In the genomic region with DNA sequence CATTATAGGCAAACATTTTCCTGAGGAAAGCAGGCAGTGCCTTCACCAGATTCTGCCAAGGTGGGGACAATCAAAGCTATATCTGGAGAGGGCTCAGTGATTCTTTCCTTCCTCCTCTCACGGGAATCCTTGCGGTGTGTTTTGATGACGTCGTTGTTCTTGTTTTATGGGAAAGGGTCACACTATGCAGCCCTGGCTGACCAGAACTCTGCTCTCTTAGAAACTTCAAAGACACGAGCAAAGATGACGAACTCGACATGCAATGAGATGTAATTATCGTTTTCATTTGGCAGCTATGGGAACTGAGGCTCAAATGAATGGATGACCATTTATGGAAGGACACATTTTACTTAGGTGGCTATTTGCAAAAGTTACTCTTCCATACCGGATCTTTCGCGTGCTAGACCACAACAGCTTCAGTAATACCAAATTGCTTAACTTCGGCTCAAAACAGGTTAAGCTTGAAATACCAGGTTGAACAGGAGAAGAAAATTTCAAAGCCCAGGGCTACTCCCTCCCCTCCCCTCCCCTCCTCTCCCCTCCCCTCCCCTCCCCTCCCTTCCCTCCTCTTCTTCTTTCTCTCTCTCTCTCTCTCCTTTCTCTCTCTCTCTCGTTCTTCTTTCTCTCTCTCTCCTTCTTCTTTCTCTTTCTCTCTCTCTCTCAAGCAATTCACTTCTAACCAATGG, we compare ENCODE assay signal across 10 mouse cellular contexts. TPM values are rescaled to one million over a fixed set of nuclear protein-coding genes. Genes with fewer than 3 reads are reported as not detected.
A peak's percentile ranks its signal among the peaks of the same experiment; 100 is the strongest.
DNase-seq lines count a peak whose midpoint lies in the region; ATAC-seq and TF ChIP-seq lines count a peak whose summit lies in the region.
"Had no signal": no experiment of that assay in that cellular context is flagged by ENCODE, and none has a peak within 500 bp of the region (broad histone marks: within the 10 kb centered on the region; RNA-seq: fewer than 3 reads in every experiment).

No protein-coding gene starts in this region.

- intact Hi-C loops in left cerebral cortex, adult 2 months (cut with DNase I), result no loop called here

- no peaks in the 10 kb centered on the region for H3K27me3 ChIP-seq in lung, embryonic 15.5 days
- no peaks in the 10 kb centered on the region for H3K27me3 ChIP-seq in hindbrain, embryonic 16.5 days (replicated peaks; ENCODE audit: control insufficient read depth, insufficient read depth, low read length)

- TF ChIP-seq CTCF in left cerebral cortex, adult 2 months (IDR thresholded peaks at IDR 0.05), result no peak

- peaks cover 17% of the 10 kb centered on the region for H3K36me3 ChIP-seq in lung, embryonic 15.5 days
- peaks cover 6% of the 10 kb centered on the region for H3K36me3 ChIP-seq in hindbrain, embryonic 16.5 days (ENCODE audit: control insufficient read depth, insufficient read depth, low read length)

- peak overlapping the region; percentile 52; the same call in 1 of the 2 replicates for H3K27ac ChIP-seq in lung, embryonic 15.5 days
- no peak overlapping the region for H3K27ac ChIP-seq in hindbrain, embryonic 16.5 days (ENCODE audit: low read depth, low read length)
- H3K27ac ChIP-seq in left cerebral cortex, adult 2 months, result no peak overlapping the region

- H3K4me1 ChIP-seq in lung, embryonic 15.5 days, result peaks cover 6% of the 10 kb centered on the region; the same call in 1 of the 2 replicates
- no peaks in the 10 kb centered on the region for H3K4me1 ChIP-seq in hindbrain, embryonic 16.5 days (ENCODE audit: control insufficient read depth, insufficient read depth, low read depth, low read length)

- H3K4me3 ChIP-seq in lung, embryonic 15.5 days, result peak overlapping the region; percentile 24
- no peak overlapping the region for H3K4me3 ChIP-seq in hindbrain, embryonic 16.5 days (ENCODE audit: low read length)
- no peak overlapping the region for H3K4me3 ChIP-seq in left cerebral cortex, adult 2 months

- 7% methylated on average over 13 of the region's 13 CpGs for WGBS in lung, embryonic 15.5 days
- WGBS in hindbrain, embryonic 16.5 days, result 34% methylated on average over 13 of the region's 13 CpGs

- H3K4me2 ChIP-seq in lung, embryonic 15.5 days, result peak overlapping the region; percentile 48
- H3K4me2 ChIP-seq in hindbrain, embryonic 16.5 days (ENCODE audit: low read length), result peak overlapping the region; percentile 25

- peak; percentile 15 for DNase-seq in embryo, embryonic 10 days (ENCODE audit: low spot score)
- DNase-seq in embryo, embryonic 10.5 days (ENCODE audit: low spot score), result no peak
- no peak for DNase-seq in lung, adult 18-20 months
- DNase-seq in naive thymus-derived CD4-positive, alpha-beta T cell, adult 2 months (ENCODE audit: low read depth), result peak; percentile 53
- DNase-seq in left cerebral cortex, adult 2 months (ENCODE audit: extremely low spot score in 1 of 2, low spot score in 2 of 2), result no peak

- no peaks in the 10 kb centered on the region for H3K9me3 ChIP-seq in lung, embryonic 15.5 days
- H3K9me3 ChIP-seq in hindbrain, embryonic 16.5 days (ENCODE audit: control insufficient read depth, low read length), result no peaks in the 10 kb centered on the region

- ATAC-seq in lung, embryonic 15.5 days (ENCODE audit: borderline replicate concordance, extremely low read depth, low FRiP score, low TSS enrichment), result no peak
- ATAC-seq in hindbrain, embryonic 16.5 days, result no peak
- no peak for ATAC-seq in activated CD4-positive, CD25-positive, alpha-beta regulatory T cell, adult 4 months

- no peak overlapping the region for H3K9ac ChIP-seq in lung, embryonic 15.5 days
- no peak overlapping the region for H3K9ac ChIP-seq in hindbrain, embryonic 16.5 days (ENCODE audit: low read depth, low read length)

RNA-seq across cellular contexts. Expression of gene Pdik1l, which starts 14.8 kb away (rescaled TPM):
- 21.0 and 23.2 TPM in 2 replicates for polyA plus RNA-seq in lung, embryonic 15.5 days (2015; fragmentation: Nextera tagmentation; extraction: Ambion mirVana)
- 32.5 and 36.1 TPM in 2 replicates for polyA plus RNA-seq in hindbrain, embryonic 16.5 days (2015; fragmentation: Nextera tagmentation; extraction: Ambion mirVana)
- total RNA-seq in left cerebral cortex, adult 2 months (2021), result 10 to 100 TPM; 17.5 to 20.4 TPM
- 10 to 100 TPM; 17.2 to 19.1 TPM for polyA plus RNA-seq in activated CD4-positive, CD25-positive, alpha-beta regulatory T cell, adult 4 months (2017; shearing (Covaris generic))

RNA-seq across cellular contexts. Expression of gene Grrp1, which starts 19.0 kb away (rescaled TPM):
- 11.0 and 12.5 TPM in 2 replicates for polyA plus RNA-seq in lung, embryonic 15.5 days (2015; fragmentation: Nextera tagmentation; extraction: Ambion mirVana)
- polyA plus RNA-seq in hindbrain, embryonic 16.5 days (2015; fragmentation: Nextera tagmentation; extraction: Ambion mirVana), result 15.7 and 16.9 TPM in 2 replicates
- 1 to 10 TPM; 3.0 to 3.6 TPM for total RNA-seq in left cerebral cortex, adult 2 months (2021)
- not detected for polyA plus RNA-seq in activated CD4-positive, CD25-positive, alpha-beta regulatory T cell, adult 4 months (2017; shearing (Covaris generic))

RNA-seq across cellular contexts. Expression of gene Gm30191, which starts 26.1 kb away (rescaled TPM):
- polyA plus RNA-seq in lung, embryonic 15.5 days (2015; fragmentation: Nextera tagmentation; extraction: Ambion mirVana), result not detected in 2 replicates
- polyA plus RNA-seq in hindbrain, embryonic 16.5 days (2015; fragmentation: Nextera tagmentation; extraction: Ambion mirVana), result 0.94 and 1.1 TPM in 2 replicates
- not detected for total RNA-seq in left cerebral cortex, adult 2 months (2021)
- not detected for polyA plus RNA-seq in activated CD4-positive, CD25-positive, alpha-beta regulatory T cell, adult 4 months (2017; shearing (Covaris generic))
- total RNA-seq: adrenal gland, postnatal 10 days; liver, adult 2 months had no signal
- polyA plus RNA-seq: liver, adult 2 months had no signal

RNA-seq across cellular contexts. Expression of gene Zfp593, which starts 27.5 kb away (rescaled TPM):
- polyA plus RNA-seq in lung, embryonic 15.5 days (2015; fragmentation: Nextera tagmentation; extraction: Ambion mirVana), result 15.2 and 15.9 TPM in 2 replicates
- polyA plus RNA-seq in hindbrain, embryonic 16.5 days (2015; fragmentation: Nextera tagmentation; extraction: Ambion mirVana), result 13.3 and 14.7 TPM in 2 replicates
- total RNA-seq in left cerebral cortex, adult 2 months (2021), result 10 to 100 TPM; 11.6 to 12.9 TPM
- 1 to 10 TPM; 5.1 to 6.4 TPM for polyA plus RNA-seq in activated CD4-positive, CD25-positive, alpha-beta regulatory T cell, adult 4 months (2017; shearing (Covaris generic))

RNA-seq across cellular contexts. Expression of gene E130218I03Rik, which starts 29.4 kb away (rescaled TPM):
- 0.45 and 0.52 TPM in 2 replicates for polyA plus RNA-seq in lung, embryonic 15.5 days (2015; fragmentation: Nextera tagmentation; extraction: Ambion mirVana)
- polyA plus RNA-seq in hindbrain, embryonic 16.5 days (2015; fragmentation: Nextera tagmentation; extraction: Ambion mirVana), result 0.50 and 0.60 TPM in 2 replicates
- not detected for total RNA-seq in left cerebral cortex, adult 2 months (2021)
- 1 to 10 TPM in 1 of 2 experiments, under 1 TPM in 1; 0.37 to 6.4 TPM for polyA plus RNA-seq in activated CD4-positive, CD25-positive, alpha-beta regulatory T cell, adult 4 months (2017; shearing (Covaris generic))
- total RNA-seq: adrenal gland, postnatal 10 days; liver, adult 2 months had no signal
- polyA plus RNA-seq: liver, adult 2 months had no signal

Comparison
In these comparisons a context has a peak if more than half of its experiments do, and no peak if none do; other contexts are left out.
1. DNase-seq: peak in embryo, embryonic 10 days (single experiment) and naive thymus-derived CD4-positive, alpha-beta T cell, adult 2 months (single experiment); none in embryo, embryonic 10.5 days (single experiment), lung, adult 18-20 months (0 of 2) and left cerebral cortex, adult 2 months (0 of 2).
2. RNA of gene Grrp1, which starts 19.0 kb away (polyA plus RNA-seq): 15.7 to 16.9 TPM in hindbrain, embryonic 16.5 days and 11.0 to 12.5 TPM in lung, embryonic 15.5 days; not detected in activated CD4-positive, CD25-positive, alpha-beta regulatory T cell, adult 4 months; every median in the first group is over 10 times any median in the second.